Mouse (Mus musculus) lung, postnatal 25 days (tissue): ENCODE measurements around the gene Nap1l4.

Experiments
- DNase-seq: peaks from one replicate; pipeline ENCODE4 v3.0.0; 2022; ENCODE audit warnings: low spot score

The Nap1l4 gene

DNA sequence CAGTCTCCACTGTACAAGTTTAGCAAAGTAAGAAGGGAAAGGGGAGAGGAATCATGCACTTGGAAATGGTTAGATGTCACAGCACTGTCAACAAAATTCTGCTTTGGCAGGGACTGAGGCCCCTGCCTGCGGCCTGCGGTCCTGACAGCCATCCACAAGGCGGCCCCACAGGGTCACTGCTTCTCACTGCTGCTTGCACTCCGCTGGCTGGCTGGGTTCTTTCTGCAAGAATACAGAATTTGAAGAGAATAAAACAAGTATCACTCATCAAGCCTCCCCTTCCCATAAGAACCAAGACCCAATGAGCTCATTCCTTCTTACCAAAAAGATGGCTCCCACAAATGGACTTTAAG, 34.5 kb downstream of the Nap1l4 start:
- DNase-seq: no peak

DNA sequence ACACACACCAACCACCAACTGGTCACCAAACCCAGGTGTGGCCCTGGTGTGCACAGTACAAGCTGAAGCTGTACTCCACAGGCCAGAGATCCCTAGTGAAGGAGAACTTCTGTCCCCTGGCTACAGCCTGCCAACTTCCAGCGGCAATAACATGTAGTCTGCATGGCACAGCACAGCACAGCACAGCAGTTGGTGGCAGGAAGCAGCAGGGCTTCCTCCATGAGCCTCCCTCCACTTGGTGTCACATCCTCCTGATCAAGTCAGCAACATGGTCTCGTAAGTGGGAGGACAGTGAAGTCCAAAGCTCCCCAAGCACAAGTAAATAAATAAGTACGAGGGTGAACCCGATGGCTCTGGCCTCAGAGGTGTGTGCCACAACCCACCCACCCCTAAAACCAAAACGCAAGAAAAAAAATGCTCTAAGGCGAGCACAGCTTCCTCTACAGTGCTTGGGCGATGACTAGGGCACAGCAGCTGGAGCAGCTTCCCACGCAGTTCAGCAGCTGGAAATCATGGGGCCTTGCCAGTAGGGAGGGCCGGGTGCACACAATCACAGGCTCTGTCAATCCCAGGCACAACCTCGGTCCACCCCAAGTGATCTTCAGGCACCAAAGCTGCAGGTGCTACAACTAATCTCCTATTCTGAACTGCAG, 35.0 kb downstream of the Nap1l4 start:
- DNase-seq: peak; percentile 29

DNA sequence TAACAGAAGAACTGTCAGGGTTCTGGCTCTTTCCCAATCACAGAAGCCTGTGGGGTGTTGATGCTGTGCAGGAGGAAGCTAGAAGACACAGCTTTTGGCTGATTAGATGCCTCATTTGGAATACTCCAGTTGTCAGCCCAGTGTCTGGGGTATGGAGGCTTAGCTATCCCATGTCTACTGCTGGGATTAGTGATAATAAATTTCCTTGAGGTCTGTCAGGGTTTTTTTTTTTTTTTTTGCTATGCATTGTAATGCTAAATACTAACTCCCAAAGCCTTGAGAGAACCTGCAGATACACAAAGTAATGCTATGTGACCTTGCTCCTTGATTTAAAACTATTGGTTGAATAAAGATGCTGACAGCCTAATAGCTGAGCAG, 37.6 kb downstream of the Nap1l4 start:
- no peak for DNase-seq

DNA sequence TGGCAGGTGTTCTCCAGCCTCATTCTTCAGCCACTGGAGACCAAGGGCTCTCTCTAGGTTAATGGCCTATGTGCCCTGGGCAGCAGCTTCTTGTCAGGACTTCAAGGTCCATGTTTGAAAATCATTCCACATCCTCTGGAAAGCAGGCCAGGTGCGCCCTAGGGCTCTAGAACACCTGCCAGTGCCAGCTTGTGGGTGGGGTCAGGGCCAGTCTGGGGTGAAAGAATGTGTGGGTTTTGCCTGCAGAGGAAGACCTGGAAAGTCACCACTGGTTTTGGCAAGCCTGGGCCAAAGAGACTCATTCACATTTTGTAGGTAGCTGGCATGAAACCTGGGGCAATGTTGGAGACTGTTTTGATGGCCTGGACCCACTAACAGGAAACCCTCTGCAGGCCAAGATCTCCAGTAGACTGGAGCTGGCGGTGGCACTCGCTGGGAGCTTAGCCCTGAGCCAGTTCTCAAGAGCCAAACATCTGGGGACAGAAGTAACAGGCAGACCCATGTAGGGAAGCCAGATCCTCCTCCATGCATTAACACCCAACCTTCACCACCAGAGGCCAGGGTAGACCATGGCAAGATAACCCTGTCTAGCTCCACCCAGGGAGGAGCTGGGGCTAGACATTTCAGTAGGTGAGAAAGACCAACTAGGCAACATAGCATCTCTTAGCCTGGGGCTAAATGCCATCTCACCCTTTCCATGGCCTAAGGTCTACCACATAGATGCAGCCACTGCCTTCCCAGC, 38.1 kb downstream of the Nap1l4 start:
- DNase-seq: no peak

DNA sequence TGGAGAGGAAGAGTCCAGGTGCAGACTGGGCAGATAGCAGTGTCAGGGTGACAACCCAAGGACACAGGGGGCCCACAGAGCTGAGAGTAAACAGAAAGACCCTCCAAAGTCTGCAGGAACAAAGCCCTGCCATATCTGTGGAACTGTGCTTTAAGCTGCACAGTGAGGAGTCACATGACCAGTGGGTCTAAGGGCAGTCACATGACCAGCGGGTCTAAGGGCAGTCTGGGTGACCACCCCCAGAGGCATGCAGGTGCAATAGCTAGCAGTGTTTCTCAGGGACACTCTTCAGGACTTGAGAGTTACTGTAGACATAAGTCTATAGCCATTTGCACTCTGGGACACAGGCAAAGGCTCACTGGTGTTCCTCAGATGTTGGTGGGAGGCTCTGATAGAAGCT, 39.3 kb downstream of the Nap1l4 start:
- no peak for DNase-seq

DNA sequence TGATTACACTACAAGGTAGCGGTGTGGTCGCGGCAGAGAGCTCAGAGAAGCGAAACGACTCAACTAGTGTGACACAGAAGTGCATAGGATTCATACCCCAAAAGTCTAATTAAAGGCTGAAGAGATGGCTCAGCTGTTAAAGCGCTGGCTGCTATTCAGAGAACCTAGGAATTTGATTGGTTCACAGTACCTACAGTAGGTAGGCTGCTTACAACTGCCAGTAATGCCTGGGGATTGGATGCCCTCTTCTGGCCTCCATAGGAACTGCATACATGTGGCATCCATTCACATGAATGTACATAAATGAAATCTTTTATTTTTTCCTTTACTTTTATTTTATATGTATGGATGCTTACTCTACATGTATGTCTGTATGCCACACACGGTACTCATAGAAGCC, 42.2 kb downstream of the Nap1l4 start:
- DNase-seq: peak; percentile 54

DNA sequence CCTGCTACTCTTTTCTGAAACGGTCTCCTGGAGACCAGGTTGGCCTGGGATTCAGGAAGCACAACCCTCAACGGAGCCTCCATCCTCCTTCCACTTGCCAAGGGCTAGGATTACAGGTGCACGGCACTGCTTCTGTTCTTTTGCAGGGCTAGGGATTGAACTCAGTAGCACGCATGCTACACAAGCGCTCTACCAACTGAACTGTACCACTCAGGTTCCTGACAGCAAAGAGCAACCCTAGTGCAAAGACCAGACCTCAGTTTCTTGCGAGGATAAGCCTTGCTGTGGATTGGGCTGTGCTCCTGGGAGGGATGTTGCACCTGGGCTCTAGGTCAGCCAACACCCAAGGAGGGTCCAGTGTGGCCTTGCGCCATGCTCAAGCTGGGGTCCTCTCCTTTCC, 42.6 kb downstream of the Nap1l4 start:
- no peak for DNase-seq

DNA sequence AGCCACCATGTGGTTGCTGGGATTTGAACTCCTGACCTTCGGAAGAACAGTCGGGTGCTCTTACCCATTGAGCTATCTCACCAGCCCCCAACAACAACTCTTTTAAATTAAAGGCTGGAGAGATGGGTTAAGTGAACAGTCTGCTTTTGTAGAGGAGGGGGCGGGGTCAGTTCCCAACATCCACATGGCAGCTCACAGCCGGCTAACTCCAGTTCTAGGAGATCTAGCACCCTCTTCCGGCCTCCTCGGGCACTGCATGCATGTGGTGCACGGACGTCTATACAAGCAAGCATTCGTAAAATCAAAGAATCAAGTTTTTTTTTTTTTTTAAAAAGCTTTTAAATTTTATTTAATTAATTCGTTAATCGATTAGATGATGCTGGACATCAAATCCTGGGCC, 43.1 kb downstream of the Nap1l4 start:
- DNase-seq: peak; percentile 76

DNA sequence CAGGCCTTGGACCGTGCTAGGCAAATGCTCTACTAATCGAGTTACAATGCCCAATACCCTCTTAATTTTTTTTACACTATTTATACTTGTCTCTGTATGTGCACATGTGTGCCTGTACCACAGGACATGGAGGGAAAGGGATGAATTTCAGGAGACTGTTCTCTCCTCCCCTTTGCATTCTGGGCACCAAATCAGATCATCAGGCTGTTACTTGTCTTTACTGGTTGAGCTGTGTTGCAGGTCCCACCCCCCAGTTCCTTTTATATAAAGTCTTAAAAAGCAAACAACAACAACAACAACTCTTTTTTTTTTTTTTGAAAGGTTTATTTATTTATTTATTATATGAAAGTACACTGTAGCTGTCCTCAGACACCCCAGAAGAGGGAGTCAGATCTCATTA, 43.5 kb downstream of the Nap1l4 start:
- DNase-seq: no peak

DNA sequence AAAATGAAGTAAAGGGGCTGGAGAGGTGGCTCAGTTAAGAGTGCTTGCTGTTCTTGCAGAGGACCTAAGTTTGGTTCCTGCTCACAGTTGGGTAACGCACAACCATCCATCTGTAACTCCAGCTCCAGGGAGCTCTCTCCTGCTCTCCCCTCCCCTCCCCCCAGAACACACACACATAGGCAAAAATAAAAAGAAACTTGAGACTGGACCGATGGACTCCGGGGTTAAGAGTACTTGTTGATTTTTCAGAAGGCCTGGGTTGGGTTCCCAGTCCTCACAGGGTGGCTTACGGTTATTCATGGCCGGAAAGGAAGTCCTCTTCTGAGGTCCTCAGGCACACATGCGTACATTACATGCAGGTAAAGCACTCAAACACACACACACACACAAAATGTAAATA, 45.0 kb downstream of the Nap1l4 start:
- no peak for DNase-seq

DNA sequence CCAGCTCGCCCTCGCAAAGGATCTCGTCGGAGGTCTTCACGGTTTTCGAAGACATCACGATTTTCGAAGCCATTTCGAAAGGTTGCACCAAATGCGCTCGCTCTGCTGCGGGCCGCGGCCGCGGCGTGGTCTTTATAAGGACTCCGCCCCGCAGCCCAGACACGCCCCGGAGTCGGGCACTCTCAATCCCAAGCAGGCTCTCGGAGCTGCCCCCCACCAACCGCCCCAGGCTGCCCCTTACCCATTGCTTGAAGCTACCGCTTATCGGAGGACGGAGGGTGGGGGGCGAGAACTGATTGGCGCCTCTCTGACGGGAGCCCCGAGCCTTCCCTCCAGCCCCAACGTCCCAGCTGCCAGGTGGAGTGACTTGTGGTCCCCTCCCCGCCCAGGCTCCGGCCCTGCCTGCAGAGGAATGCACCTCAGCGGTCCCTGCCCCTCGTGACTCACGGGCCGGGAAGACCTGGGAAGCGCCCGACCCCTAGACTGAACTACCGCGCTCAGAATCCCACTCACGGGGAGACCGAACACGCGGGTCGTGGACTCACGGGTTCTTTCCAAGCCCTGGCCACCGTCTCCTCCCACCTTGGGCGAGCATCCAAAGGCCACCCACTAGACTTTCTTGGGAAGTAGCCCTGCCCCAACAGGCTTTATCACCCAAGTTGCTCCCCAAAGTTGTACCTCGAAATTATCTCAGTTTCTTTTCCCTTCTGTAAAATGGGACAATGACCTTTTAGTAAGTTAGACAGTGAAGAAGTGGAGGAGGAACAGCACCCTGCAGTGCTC, 46.3 kb downstream of the Nap1l4 start, which contains the start of gene Phlda2:
Gene Phlda2 (minus strand): TSS at position 733 of the 783 bp plus-strand sequence.
- DNase-seq: peak; percentile 12

DNA sequence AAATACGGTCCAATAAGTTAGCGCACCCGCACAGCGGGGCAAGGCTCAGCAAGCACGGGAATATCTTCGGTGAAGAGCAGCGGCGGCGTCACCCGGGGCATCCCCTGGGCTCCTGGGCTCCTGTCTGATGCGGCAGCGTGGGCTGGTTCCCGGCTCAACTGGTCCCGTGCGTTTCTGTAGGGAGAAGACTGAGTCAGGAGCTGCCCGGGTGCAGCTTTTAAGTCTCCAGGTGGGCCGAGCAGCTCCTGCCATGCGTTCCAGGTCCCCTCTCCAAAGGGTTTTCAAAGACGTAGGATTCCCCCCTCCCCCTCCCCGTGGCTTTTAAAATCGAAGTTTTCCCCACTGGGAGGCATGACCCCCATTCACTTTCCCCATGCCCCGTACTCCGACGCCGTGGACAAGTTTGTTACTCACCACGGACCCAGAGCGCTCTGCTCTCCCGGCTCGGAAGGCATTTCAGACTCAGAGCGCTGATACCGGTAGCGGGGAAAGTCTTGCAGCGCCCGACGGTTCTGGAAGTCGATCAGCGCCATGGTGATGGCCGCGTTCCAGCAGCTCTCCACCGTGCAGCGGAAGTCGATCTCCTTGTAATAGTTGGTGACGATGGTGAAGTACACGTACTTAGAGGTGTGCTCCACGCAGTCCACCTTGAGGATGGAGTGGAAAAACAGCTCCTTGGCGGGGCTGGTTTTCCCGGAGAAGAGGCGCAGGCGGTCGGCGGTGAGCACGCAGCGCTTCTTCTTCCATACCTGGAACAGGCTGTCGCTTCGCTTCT, 47.1 kb downstream of the Nap1l4 start:
- peak; percentile 55 for DNase-seq

DNA sequence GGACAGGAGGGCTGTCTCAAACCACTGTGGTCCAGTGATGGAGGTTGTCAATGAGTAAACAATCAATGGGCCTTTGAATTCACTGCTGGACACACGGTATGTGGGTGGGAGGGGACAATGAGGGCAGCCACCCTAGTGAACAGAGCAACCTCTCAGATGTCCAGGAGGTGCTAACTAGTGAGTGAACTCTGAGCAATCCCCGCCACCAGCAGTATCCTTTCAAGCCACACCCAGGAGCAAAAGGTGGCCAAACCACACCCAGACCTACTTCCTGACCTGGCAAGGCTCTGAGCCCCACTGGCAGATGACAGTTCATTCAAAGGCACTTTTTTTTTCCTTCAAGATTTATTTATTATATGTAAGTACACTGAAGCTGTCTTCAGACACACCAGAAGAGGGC, 48.0 kb downstream of the Nap1l4 start:
- DNase-seq: no peak

DNA sequence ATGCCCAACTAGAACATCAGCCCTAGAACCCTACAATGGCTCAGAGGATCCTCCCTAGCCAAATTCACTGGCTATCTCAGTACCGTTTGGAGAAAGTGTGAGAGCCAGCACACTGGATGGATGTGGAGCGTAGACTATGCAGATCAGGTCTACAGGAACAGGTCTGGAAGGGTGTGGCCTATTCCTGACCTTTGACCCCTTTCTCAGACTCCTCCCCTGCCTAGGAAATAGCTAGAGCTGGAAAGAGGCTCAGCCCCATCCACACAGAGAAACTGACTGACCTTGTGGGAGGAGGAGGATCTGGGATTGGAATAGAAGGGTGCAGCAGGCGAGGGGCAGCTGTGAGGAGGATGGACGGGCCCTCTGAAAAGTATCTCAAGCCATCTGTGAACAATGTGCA, 50.3 kb downstream of the Nap1l4 start:
- no peak for DNase-seq

DNA sequence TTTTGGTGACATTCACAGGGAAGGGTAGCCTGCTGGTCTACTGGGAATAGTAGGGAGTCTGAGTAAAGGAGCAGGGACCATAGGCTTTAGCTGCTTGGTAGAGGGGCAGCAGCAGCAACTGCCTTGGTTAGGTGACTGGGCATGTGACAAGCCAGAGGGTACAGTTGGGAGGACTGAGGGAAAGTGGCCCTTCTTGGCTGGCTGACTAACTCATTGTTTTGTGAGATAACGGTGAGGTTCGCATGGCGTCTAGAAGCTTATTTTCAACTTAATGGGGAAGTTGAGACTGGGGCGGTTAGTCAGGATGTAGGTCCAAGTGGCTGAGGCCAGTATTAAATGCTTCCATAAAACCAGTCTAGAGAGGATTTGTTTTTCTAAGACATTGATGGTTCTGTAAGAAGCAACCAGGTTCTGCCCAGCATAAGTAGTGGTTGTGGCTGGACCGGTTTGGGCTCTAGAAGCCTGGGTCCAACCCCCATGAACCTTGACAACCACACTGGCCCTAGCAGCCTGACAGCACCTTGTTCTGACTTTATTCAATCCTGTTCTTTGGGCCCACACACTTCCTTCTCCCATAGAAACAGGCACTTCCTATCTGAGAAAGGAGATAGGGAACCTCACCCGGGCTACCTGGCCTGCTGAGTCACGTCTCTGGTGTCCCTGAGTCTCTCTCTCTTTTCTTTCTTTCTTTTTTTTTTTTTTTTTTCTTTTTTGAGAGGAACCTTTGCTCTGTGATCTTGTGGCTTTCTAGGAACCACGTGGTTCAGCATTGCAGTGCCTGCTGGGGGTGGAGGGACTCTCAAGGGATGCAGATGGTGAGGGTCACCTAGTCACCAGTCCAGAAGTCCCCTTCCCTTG, 53.6 kb downstream of the Nap1l4 start:
- DNase-seq: no peak

DNA sequence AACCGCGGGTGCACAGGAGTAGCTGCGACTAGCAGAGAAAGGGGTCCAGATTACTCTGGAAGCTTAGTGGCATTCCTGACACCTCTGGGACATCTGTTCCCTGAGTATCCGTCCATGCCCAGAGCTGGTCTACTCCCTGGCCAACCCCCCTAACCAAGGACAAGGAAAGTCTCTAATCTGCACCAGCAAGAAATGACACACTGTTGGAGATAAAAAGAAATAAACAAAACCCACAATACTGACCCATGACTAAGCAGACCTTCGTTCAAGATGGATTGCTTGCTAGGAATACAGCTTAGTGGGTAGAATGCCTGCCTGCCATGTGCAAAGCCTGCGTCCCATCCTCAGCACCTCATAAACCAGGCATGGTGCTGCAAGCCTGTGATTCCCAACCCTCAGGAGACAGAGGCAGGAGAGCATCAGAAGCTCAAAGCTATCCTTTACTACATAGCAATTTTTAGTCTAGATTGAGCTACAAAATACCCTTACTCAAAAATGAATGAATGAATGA, 55.2 kb downstream of the Nap1l4 start:
- DNase-seq: no peak

DNA sequence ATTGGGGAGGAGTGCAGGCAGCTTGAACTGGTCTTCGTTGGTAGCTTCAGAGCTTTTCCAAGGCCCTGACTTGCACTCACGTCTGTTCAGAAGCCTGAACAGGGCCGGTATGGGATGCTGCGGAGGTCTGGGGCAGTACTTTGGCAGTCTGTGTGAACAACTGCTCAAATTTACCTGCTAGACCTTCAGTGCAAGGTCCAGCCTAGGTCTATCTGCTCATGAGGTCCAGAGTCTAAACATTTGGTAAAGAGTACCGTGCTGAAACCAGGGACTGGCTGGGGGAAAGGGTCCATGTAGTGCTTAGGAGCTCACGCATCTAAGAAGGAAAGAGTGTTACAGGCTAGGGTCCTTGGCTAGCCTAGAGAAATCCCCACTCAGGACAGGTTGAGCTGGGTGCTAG, 59.2 kb downstream of the Nap1l4 start:
- DNase-seq: no peak

DNA sequence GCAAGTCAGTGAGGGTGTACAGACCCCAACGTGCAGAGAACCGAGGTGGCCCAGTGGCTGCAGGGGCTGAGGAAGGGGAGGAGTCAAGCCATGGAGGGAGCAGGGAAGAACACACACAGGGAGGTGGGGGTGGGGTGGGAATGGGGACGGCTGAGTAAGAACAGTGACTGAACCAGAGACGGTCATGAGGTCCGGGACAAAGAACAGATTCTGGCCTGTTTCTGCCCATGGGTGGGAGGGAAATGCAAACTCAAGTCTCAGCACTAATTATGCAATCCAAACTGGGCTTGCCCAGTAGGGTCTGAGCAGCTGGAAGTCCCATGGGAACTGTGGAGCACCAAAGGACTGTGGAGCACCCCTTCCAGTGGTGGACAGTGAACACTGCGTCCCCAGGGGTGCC, 66.4 kb downstream of the Nap1l4 start:
- DNase-seq: no peak

DNA sequence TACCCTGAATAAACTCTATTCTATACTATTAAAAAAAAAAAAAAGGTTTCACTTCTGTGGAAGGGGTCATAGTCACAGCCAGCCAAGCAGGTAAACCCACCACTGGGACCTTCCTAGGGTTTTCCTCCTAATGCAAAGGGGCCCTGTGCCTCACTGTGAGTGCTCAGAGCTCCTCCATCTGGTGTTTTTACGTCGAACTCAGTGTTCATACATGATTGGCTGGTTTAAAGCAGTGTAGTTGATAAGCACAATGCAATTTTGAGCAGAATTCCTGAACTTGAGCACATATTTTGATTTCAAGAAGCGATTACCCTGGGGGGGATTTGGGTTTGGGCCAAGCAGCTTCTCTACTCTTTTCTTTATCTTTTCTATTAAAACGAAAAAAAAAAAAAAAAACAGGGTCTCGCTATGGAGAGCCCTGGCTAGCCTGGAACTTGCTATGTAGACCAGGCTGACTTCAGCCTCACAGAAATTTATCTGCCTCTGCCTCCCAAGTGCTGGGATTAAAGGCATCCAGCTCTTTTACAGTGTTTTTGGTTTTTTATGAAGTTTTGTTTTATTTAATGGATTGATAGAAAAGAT, 67.0 kb downstream of the Nap1l4 start:
- DNase-seq: no peak

DNA sequence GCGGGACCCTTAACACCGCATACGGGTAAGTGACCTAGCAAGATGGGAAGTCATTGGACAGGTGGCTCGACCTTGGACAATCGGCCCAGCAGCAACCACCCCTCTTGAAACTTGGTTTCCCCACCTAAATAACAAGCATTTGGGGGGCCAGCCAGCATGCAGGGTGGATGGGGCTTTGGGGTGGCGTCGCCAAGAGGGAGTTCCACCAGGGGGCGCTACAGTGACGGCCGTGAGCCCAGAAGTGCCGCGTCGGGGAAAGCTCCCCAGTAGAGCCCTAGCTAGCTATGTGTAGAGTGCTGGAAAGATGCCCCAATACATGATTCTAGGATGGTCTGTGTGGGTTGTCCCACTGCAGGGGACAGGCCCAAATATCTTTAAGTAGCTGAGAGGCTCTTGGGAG, 68.4 kb downstream of the Nap1l4 start:
- peak; percentile 50 for DNase-seq

DNA sequence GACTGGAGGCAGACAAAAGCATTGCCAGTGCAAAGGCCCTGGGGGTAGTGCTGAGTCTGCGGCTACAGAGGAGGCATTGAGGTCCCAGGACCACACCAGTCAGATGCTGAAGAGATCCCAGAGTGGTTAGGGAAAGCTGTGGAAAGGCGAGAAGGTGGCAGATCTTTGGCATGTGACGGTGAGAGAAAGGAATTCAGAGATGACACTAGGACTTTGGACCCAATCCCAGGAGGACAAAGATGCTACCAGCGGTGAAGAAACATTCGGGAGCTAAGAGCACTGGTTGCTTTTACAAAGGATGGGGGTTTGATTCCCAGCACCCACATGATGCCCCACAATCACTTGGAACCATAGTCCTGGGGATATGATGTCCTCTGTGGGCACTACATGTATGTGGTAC, 71.1 kb downstream of the Nap1l4 start:
- no peak for DNase-seq
